Mouse (Mus musculus) intestine, embryonic 16.5 days (tissue): ENCODE measurements at regions not wholly inside any gene's neighbourhood (a gene's known extent, or its start where the extent isn't known, plus 50 kb on each side); places are given as distances from the start of the nearest gene placed in this dataset.

Experiments used
- ATAC-seq: fragments of 200-750 bp; cut with Nextera tagmentation; 2 replicates; pipeline ENCODE4 v1.8.0; 2017; ENCODE audit warnings: moderate TSS enrichment, moderate library complexity
- H3K27ac ChIP-seq: fragments of 300-500 bp; sonication (generic); 2 replicates; pipeline ENCODE4 v1.5.1; 2014; ENCODE audit warnings: mild to moderate bottlenecking, low read length
- H3K27me3 ChIP-seq: fragments of 300-500 bp; sonication (generic); replicated peaks from 2 replicates; pipeline ENCODE4 v1.6.1; 2014; ENCODE audit warnings: low read length, control low read depth, mixed read lengths; ENCODE audit not compliant: control insufficient read depth, insufficient read depth
- H3K36me3 ChIP-seq: fragments of 300-500 bp; sonication (generic); 2 replicates; pipeline ENCODE4 v1.6.1; 2014; ENCODE audit warnings: low read length, control low read depth; ENCODE audit not compliant: control insufficient read depth, insufficient read depth
- H3K4me1 ChIP-seq: fragments of 300-500 bp; sonication (generic); 2 replicates; pipeline ENCODE4 v1.6.1; 2014; ENCODE audit warnings: low read length, control low read depth, mixed read lengths; ENCODE audit not compliant: control insufficient read depth, insufficient read depth
- H3K4me2 ChIP-seq: fragments of 300-500 bp; sonication (generic); 2 replicates; pipeline ENCODE4 v1.6.1; 2014; ENCODE audit warnings: low read depth, low read length, control low read depth
- H3K4me3 ChIP-seq: fragments of 300-500 bp; sonication (generic); 2 replicates; pipeline ENCODE4 v1.5.1; 2014; ENCODE audit warnings: mild to moderate bottlenecking, low read length
- H3K9ac ChIP-seq: fragments of 300-500 bp; sonication (generic); 2 replicates; pipeline ENCODE4 v1.6.1; 2014; ENCODE audit warnings: low read depth, low read length
- H3K9me3 ChIP-seq: fragments of 300-500 bp; sonication (generic); 2 replicates; pipeline ENCODE4 v1.6.1; 2016; ENCODE audit warnings: low read length, control low read depth; ENCODE audit not compliant: control insufficient read depth
- WGBS: fragments of 180-500 bp; shearing (Covaris S2); extraction: QIAGEN DNeasy Blood & Tissue Kit; methylation state at CpG from one replicate; pipeline ENCODE4 v1.1.7; 2014; 5-methylcytosine and 5-hydroxymethylcytosine counted together

- no peaks in the 10 kb centered on the region for H3K9me3 ChIP-seq
- no peak overlapping the region for H3K4me3 ChIP-seq
- no peak overlapping the region for H3K4me2 ChIP-seq
- no peak overlapping the region for H3K27ac ChIP-seq
- ATAC-seq = no peak
- no peaks in the 10 kb centered on the region for H3K27me3 ChIP-seq
- no peak overlapping the region for H3K9ac ChIP-seq
- WGBS = 49% methylated on average over 6 of the region's 6 CpGs
- no peaks in the 10 kb centered on the region for H3K4me1 ChIP-seq
- no peaks in the 10 kb centered on the region for H3K36me3 ChIP-seq
These were observed 230.3 kb upstream of the Ubash3b start for GRCm38 (mm10) chr9:41391591-41392320.

- WGBS = 75% methylated on average over 1 of the region's 1 CpGs
- Histone ChIP-seq H3K9me3 (no peaks in the 10 kb centered on the region), H3K36me3 (no peaks in the 10 kb centered on the region), H3K4me1 (peaks cover 11% of the 10 kb centered on the region), H3K27me3 (no peaks in the 10 kb centered on the region), H3K4me2 (no peak overlapping the region), H3K4me3 (no peak overlapping the region), H3K27ac (no peak overlapping the region), H3K9ac (no peak overlapping the region)
- no peak for ATAC-seq
These were observed 217.8 kb upstream of the Ubash3b start for GRCm38 (mm10) chr9:41379283-41379682.

- Histone ChIP-seq H3K27me3 (no peaks in the 10 kb centered on the region), H3K4me2 (no peak overlapping the region), H3K9me3 (no peaks in the 10 kb centered on the region), H3K27ac (no peak overlapping the region), H3K4me1 (peaks cover 11% of the 10 kb centered on the region), H3K9ac (no peak overlapping the region), H3K36me3 (no peaks in the 10 kb centered on the region), H3K4me3 (no peak overlapping the region)
- WGBS = 60% methylated on average over 10 of the region's 10 CpGs
- ATAC-seq = no peak
These were observed 217.2 kb upstream of the Ubash3b start for GRCm38 (mm10) chr9:41378627-41379231.

- Histone ChIP-seq H3K9ac (peak overlapping the region; percentile 11; the same call in 1 of the 2 replicates), H3K4me3 (no peak overlapping the region), H3K36me3 (no peaks in the 10 kb centered on the region), H3K4me2 (peak overlapping the region; percentile 21; the same call in 1 of the 2 replicates), H3K9me3 (no peaks in the 10 kb centered on the region), H3K4me1 (peaks cover 11% of the 10 kb centered on the region), H3K27me3 (no peaks in the 10 kb centered on the region), H3K27ac (0 out of 2 replicates have a peak overlapping the region, but pooled peaks have one; percentile 16)
- WGBS = 47% methylated on average over 18 of the region's 18 CpGs
- no peak for ATAC-seq
These were observed 216.5 kb upstream of the Ubash3b start for GRCm38 (mm10) chr9:41377701-41378626.

DNA sequence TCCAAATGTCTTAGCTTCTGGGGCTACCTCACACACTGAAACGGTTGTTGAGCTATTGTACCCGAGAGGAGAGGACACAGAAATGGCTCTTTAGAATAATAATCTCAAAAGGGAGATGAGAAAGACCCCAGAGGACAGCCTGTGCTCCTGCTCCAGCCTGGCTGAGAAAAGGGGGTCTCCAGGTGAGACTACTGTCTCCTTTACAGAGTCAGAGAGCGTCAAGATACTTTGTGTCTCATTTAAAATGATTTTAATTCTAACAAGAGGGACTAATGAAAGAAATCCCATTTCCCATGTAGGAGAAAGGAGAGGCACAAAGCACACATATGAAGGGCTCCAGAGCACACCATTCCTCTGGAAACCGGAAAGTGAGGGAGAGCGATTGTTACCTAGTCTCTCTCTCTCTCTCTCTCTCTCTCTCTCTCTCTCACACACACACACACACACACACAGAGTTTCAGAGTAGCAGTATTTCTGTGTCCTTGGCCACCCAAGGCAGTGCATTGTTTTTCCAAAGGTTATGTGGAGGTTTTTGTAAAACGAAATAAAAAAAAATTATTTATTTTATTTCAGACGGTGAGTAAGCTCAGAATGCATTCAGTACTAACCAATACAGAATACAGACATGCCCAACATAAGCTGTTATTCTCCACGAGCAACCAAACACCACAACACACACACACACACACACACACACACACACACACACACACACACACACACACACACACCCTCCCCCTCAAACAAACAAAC, 215.6 kb upstream of the Ubash3b start:
- no peak for ATAC-seq
- Histone ChIP-seq H3K27me3 (no peaks in the 10 kb centered on the region), H3K9ac (0 out of 2 replicates have a peak overlapping the region, but pooled peaks have one; percentile 56), H3K4me2 (peak overlapping the region; percentile 55), H3K4me1 (peaks cover 11% of the 10 kb centered on the region), H3K36me3 (no peaks in the 10 kb centered on the region), H3K9me3 (no peaks in the 10 kb centered on the region), H3K27ac (no peak overlapping the region), H3K4me3 (no peak overlapping the region)
- 44% methylated on average over 8 of the region's 8 CpGs for WGBS

DNA sequence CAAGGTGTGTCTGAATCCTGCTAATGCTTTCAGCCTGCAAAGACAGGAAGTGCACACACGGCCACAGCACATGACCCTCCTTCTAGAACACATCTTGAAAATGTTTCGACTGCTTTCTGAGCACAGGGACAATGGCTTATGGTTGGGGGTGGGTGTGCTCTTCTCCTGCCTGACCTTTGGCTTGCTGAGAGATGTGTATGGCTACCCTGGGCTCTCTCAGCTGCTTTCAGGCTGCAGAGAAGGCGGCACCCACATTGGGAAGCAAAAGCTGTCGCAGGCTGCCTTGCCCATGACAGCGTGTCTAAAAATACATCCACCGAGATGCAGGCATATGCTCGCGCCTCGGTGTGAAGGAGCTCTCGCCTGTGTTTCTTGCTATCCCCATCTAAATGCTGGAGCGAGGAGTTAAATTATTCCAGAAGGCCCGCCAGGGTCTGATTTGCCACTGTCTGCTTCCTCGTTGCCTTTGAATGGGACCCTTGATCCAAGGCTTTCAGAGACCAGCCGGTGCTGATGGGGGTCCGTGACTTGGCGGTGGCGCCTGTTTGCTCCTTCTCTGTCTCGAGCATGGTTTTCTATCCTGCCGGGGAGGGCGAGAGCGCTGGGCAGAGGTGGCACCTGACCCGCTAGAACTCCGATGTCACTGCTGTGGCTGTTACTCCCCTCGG, 214.6 kb upstream of the Ubash3b start:
- WGBS = 11% methylated on average over 24 of the region's 24 CpGs
- Histone ChIP-seq H3K27ac (peak overlapping the region; percentile 33; the same call in 1 of the 2 replicates), H3K27me3 (no peaks in the 10 kb centered on the region), H3K4me2 (peak overlapping the region; percentile 55), H3K36me3 (no peaks in the 10 kb centered on the region), H3K4me1 (peaks cover 11% of the 10 kb centered on the region), H3K9me3 (no peaks in the 10 kb centered on the region), H3K9ac (peak overlapping the region; percentile 56), H3K4me3 (peak overlapping the region; percentile 25)
- no peak for ATAC-seq

- no peaks in the 10 kb centered on the region for H3K9me3 ChIP-seq
- no peaks in the 10 kb centered on the region for H3K27me3 ChIP-seq
- no peak overlapping the region for H3K9ac ChIP-seq
- H3K27ac ChIP-seq = no peak overlapping the region
- peaks cover 11% of the 10 kb centered on the region for H3K4me1 ChIP-seq
- H3K4me2 ChIP-seq = no peak overlapping the region
- no peak overlapping the region for H3K4me3 ChIP-seq
- ATAC-seq = no peak
- no peaks in the 10 kb centered on the region for H3K36me3 ChIP-seq
- WGBS = 41% methylated on average over 14 of the region's 14 CpGs
These were observed 213.3 kb upstream of the Ubash3b start for GRCm38 (mm10) chr9:41374591-41375481.

DNA sequence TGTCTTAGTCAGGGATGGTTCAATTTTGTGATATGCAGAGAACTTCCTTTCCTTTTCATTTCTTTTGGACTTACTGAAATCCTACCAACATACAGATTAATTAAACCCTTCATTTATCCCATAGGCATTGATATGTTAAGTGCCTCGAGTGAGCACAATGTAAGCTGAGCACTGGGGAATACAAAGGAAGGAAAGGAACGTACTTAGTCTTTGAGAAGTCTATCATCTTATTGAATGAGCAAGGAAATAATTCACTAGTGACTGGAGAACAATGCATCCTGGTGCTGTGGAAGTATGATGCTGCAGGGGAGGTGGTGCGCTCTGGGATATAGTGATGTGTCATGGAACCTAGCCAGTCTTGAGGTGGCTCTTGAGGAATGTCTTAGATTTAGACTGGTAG, 204.9 kb upstream of the Ubash3b start:
- Histone ChIP-seq H3K4me2 (no peak overlapping the region), H3K9ac (no peak overlapping the region), H3K27me3 (no peaks in the 10 kb centered on the region), H3K27ac (no peak overlapping the region), H3K9me3 (no peaks in the 10 kb centered on the region), H3K36me3 (no peaks in the 10 kb centered on the region), H3K4me3 (no peak overlapping the region), H3K4me1 (no peaks in the 10 kb centered on the region)
- WGBS = 75% methylated on average over 3 of the region's 3 CpGs
- no peak for ATAC-seq
